Mouse (Mus musculus): ENCODE measurements around the gene Stk39.

Gene Stk39

GRCm38 (mm10) chr2:68229872-68230271, 242.2 kb downstream of the Stk39 start:
- DNase-seq (ENCODE audit: low spot score) = no peak

- DNase-seq (ENCODE audit: low spot score) = no peak
These were observed 243.0 kb downstream of the Stk39 start for GRCm38 (mm10) chr2:68229081-68229480.

- peak; percentile 24 for DNase-seq (ENCODE audit: low spot score)
These were observed 249.7 kb downstream of the Stk39 start for GRCm38 (mm10) chr2:68222227-68222873.

GRCm38 (mm10) chr2:68221226-68221625, 250.8 kb downstream of the Stk39 start:
- no peak for DNase-seq (ENCODE audit: low spot score)

GRCm38 (mm10) chr2:68219823-68220222, 252.2 kb downstream of the Stk39 start:
- DNase-seq (ENCODE audit: low spot score) = no peak

- DNase-seq (ENCODE audit: low spot score) = no peak
These were observed 256.9 kb downstream of the Stk39 start for GRCm38 (mm10) chr2:68215176-68215575.

- no peak for DNase-seq (ENCODE audit: low spot score)
These were observed 257.7 kb downstream of the Stk39 start for GRCm38 (mm10) chr2:68214400-68214799.

- no peak for DNase-seq (ENCODE audit: low spot score)
These were observed 260.6 kb downstream of the Stk39 start for GRCm38 (mm10) chr2:68211443-68211842.

- no peak for DNase-seq (ENCODE audit: low spot score)
These were observed 275.8 kb downstream of the Stk39 start for GRCm38 (mm10) chr2:68196245-68196644.

GRCm38 (mm10) chr2:68194444-68194843, 277.6 kb downstream of the Stk39 start:
- no peak for DNase-seq (ENCODE audit: low spot score)

GRCm38 (mm10) chr2:68193465-68193837, 278.6 kb downstream of the Stk39 start:
- DNase-seq (ENCODE audit: low spot score) = no peak

- no peak for DNase-seq (ENCODE audit: low spot score)
These were observed 279.2 kb downstream of the Stk39 start for GRCm38 (mm10) chr2:68192605-68193464.

- no peak for DNase-seq (ENCODE audit: low spot score)
These were observed 295.6 kb downstream of the Stk39 start for GRCm38 (mm10) chr2:68176425-68176824.

- no peak for DNase-seq (ENCODE audit: low spot score)
These were observed 300.8 kb downstream of the Stk39 start for GRCm38 (mm10) chr2:68171306-68171705.

GRCm38 (mm10) chr2:68162012-68162411, 310.1 kb downstream of the Stk39 start:
- no peak for DNase-seq (ENCODE audit: low spot score)

GRCm38 (mm10) chr2:68160566-68160965, 311.5 kb downstream of the Stk39 start:
- no peak for DNase-seq (ENCODE audit: low spot score)

All from urinary bladder, postnatal 14 days (tissue).